Mouse (Mus musculus) layer of hippocampus, adult 18-20 months (tissue): ENCODE data around the gene Pus3. TPM values are rescaled to one million over a fixed set of nuclear protein-coding genes. Genes with fewer than 3 reads are reported as not detected.

Experiments
- total RNA-seq, 2 experiments: library from RNA; stranded (reverse); gene quantifications; 2 replicates each; pipeline ENCODE4 v1.2.3; 2021

The Pus3 gene
- total RNA-seq, 2 experiments from 2014 or later: 11.3 to 12.1 TPM

Other genes starting within 250 kb of the Pus3 start
- gene Cdon, start 137.5 kb upstream of the Pus3 start, total RNA-seq: 10 to 100 TPM; 11.2 to 11.9 TPM
- not detected for gene Gm1113, start 40.3 kb upstream of the Pus3 start, total RNA-seq
- 10 to 100 TPM; 15.6 to 15.9 TPM for gene Ddx25, start 67 bp upstream of the Pus3 start, total RNA-seq
- gene Pate2, start 11.7 kb downstream of the Pus3 start, total RNA-seq: 1 to 10 TPM in 1 of 2 experiments, under 1 TPM in 1; 0.58 to 1.5 TPM
- 10 to 100 TPM; 14.8 to 15.3 TPM for gene Hyls1, start 11.8 kb downstream of the Pus3 start, total RNA-seq
- gene Pate4, start 53.3 kb downstream of the Pus3 start, total RNA-seq: not detected
- gene Pate3, start 89.6 kb downstream of the Pus3 start, total RNA-seq: not detected
- gene Pate1, start 128.8 kb downstream of the Pus3 start, total RNA-seq: not detected
- gene Gm17677, start 182.5 kb downstream of the Pus3 start, total RNA-seq: not detected
- not detected for gene Gm17727, start 219.5 kb downstream of the Pus3 start, total RNA-seq
- gene Gm27235, start 231.5 kb downstream of the Pus3 start, total RNA-seq: not detected
- not detected for gene D730048I06Rik, start 231.5 kb downstream of the Pus3 start, total RNA-seq